Mouse (Mus musculus) left cerebral cortex, postnatal 36 days (tissue): Measurements from ENCODE around the gene Fam171a2. TPM values are rescaled to one million over a fixed set of nuclear protein-coding genes. Genes with fewer than 3 reads are reported as not detected.
"Not testable (repeated sequence)": the region's sequence is repeated elsewhere in the genome, so short reads cannot be mapped to it uniquely, and the experiment has no call there.

Experiments used
- DNase-seq, 2 experiments: peaks; one replicate each; pipeline ENCODE4 v3.0.0; 2021 to 2022; ENCODE audit warnings: low spot score in 2 of 2, mixed read lengths in 1 of 2
- intact Hi-C: fragments of 180-260 bp; cut with DNase I; formaldehyde crosslinking; loops from one replicate; pipeline ENCODE4 v1.15.1; 2025
- total RNA-seq, 2 experiments: library from RNA; stranded (reverse); gene quantifications; 2 replicates each; pipeline ENCODE4 v1.2.3; 2021

Fam171a2 gene
- total RNA-seq, 2 experiments from 2014 or later = 116 to 117 TPM

DNA sequence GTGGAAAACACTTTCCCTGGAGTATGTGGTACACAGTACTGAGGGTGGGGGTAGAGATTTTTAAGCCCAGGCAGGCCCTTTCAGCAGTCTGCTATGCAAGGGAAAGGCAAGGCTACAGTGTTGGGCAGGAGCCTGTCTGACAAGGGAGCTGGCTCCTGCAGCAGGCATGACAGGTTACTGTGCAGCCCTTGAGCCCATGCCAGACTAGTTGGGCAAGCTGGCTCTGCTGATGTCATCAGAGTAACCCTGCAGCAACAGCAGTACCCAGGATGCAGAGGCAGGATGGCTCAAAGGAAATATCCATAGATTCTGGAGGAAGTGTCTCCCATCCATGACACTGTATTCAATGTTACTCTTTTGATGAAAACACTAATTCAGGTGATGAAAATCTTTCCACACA is 28.6 kb downstream of the Fam171a2 start:
- DNase-seq = no peak
- intact Hi-C loops = no loop called here

DNA sequence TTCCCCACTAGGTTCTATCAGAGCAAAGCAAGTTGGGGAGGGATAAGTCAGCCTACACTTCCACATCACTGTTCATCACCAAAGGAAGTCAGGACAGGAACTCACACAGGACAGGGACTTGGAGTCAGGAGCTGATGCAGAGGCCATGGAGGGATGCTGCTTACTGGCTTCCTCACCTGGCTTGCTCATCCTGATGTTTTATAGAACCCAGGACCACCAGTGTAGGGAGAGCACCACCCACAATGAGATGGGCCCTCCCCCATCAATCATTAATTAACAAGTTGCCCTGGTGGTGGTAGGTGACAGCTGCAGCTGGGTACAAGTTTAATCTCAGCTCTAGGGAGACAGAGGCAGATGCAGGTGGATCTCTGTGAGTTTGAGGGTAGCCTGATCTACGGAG is 30.3 kb downstream of the Fam171a2 start:
- no peak for DNase-seq
- intact Hi-C loops = no loop called here

DNA sequence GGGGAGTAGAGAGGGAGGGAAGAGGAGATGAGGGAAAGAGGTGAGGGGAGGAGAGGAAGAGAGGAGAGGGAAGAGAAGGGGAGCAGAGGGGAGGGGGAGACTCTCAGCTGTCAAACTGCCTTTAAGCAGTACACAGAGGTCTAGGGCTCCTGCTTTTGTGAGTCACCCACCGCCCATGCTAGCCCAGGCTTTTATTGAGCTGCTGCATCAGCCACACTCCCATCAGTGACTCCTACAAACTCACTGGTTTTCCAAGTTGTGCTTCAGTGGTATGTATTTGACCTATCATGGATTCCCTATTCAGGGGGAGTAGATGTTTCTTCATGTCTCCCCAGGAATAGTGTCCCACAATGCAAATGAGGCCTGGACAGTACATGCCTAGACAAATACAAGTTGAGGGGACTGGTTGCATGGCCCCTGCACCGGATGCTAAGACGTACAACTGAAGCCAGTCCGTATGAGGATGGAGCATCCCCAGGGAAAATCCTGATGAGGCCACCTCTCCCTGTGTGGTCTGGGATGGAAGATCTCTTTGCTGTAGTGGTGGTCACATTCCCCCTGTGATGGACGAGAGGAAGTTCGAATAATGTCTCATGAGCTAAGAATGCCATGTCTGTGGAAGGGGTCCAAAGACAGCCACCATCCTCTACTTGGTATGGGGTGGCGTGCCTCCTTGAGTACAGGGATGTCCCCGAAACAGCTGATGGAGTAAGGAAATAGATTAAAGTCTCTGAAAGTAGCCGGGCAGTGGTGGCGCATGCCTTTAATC is 32.3 kb downstream of the Fam171a2 start:
- intact Hi-C loops = no loop called here
- DNase-seq = no peak

DNA sequence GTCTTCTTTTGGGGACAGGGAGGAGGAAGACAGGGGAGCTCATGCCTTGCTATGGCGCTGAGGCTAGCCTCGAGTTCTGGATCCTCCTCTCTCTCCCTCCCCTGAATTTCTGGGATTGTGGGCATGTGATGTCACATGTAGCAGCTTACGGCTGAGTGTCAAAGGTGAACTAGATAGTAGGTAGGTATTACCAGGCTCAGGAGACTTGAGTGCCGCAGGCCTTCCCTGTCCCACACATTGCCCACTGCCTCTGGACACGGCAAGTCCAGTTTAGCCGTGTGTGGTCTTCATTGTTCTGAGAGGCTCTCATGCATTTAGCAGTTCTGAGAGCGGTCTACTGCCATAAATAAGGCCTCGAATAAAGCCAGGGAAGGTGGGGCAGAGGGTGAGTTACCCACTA is 34.4 kb downstream of the Fam171a2 start:
- no peak for DNase-seq
- intact Hi-C loops = no loop called here

DNA sequence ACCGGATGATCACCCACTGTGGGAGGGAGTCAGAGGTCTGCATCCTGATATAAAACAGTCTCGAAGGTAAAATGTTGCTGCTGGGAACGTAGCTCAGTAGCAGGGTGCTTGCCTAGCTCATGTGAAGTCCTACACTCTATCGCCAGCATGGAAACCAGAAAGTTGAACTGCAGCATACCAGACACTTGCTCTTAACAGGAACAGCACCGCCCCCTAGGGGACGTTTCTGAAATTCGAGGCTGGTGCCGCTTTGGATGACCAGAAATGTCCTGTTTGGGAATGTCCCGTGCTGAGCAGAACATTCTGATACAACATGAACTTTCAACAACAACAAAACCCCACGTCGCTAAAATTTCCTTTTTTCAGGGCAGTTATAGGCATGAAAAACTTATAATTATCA is 35.8 kb downstream of the Fam171a2 start:
- intact Hi-C loops = no loop called here
- peak; percentile 69 to 84 for DNase-seq

DNA sequence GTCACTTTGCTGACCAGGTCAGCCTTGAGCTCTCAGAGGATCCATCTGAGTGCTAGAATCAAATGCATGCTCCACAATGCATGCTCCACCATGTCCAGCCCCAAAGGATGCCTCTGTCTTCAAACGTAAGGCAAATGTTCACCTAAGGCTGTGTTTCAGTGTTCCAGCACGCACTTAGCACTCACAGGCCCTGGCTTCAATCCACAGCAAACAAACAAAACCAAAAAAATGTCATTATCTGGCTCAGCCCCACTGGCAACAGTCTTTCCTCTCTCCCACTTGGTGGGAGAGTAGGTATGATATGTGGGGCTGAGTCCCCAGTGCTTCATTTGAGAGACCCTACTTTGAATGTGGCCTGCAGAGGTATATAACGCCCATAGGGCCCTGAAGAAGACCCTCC is 36.4 kb downstream of the Fam171a2 start:
- no peak for DNase-seq
- intact Hi-C loops = no loop called here

DNA sequence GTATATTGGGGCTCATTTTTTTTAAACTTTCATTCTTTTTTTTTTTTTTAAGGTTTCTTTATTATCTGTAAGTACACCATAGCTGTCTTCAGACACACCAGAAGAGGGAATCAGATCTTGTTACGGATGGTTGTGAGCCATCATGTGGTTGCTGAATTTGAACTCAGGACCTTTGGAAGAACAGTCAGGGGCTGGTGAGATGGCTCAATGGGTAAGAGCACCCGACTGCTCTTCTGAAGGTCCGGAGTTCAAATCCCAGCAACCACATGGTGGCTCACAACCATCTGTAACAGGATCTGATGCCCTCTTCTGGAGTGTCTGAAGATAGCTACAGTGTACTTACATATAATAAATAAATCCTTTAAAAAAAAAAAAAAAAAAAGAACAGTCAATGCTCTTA is 37.1 kb downstream of the Fam171a2 start:
- DNase-seq, intact Hi-C loops: not testable (repeated sequence)

DNA sequence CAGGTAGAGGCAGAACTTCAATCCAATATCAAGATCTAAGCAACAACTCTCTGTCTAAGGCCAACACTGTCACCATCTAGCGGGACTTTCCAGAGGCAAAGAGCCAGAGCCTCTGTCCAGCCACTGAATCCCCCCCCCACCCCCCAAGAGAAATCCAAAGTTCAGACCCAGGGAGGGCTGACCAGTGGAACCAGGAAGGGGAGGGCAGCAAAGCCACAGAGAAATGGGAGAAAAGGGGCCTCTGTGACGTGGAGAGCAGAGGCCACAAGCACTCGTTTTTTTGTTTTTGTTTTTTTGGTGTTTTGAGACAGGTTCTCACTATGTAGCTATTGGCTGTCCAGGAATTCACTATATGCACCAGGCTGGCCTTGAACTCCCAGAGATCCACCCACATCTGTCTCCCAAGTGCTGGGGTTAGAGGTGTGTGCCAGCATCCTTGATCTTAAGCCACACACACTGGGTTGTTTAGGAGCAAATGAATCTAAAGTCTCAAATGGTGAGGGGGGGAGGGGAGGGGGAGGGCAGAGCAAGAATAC is 37.6 kb downstream of the Fam171a2 start:
- intact Hi-C loops = loop anchor here (5.0 kb wide), 1 partner anchor 113 kb away; the partner anchor contains the start of gene Atxn7l3
- no peak for DNase-seq

DNA sequence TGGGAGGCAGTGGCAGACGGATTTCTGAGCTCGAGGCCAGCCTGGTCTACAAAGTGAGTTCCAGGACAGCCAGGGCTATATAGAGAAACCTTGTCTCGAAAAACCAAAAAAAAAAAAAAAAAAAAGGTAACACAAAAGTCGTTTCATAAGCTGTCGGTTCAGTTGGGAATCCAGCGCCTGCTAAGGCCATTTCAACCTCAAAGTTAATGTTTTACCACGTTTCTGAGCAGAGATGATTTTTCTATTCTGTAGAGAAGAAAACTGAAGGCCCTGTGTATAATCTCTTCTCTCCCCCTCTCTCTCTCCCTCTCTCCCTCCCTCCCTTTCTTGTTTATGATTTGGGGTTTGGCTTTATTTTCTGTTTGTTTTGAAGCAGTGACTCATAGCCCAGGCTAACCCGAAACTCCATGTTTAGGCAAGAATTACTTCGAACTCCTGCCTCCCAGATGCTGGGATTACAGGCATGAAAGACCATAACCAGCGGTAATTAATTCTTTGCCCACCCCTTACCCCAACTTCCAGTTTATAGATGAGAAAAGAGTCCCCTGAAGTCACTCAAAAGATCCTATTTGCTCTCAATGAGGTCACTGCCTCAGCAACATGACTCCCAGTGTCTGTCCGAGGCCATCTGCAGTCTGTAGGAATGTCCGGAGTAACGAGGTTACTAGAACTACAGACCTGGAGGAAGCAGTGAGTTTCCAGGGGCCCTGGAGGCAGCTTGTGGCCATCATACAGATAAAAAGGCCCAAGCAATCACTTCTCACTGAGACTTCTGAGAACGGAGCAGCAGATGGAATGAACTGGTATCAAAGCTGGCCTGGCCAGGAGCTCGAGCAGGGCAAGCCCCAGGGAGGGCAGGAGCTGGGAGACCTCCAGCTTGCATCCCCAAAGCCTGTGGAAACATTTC is 38.3 kb downstream of the Fam171a2 start:
- no peak for DNase-seq
- intact Hi-C loops = loop anchor here (1.0 to 5.0 kb wide), 2 partner anchors 93 to 112 kb away; partner anchors contain the start of gene Atxn7l3

DNA sequence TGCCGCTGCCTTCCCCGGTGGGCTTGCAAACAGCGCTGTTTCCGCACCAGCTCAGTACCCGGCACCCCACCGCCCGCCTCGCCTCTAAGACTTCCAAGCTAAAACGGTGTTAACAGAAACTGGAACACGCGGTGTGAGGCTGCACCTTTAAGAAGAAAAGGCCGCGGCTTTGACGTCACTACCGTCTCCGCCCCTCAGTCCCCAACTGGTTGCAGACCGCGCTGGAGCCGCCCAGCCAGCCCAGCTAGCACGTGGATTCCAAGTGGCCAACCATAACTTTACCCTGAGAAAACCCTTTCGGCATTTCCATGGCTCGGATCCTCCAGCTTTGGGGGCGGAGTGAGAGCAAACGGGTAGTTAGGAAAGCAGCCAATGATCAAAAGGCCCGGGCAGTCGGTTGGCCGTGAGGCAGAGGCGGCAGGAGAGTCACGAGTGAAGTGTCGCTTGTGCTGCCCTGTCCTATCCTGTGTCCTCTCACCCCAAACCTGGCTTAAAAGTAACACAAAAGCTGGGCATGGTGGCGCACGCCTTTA is 39.1 kb downstream of the Fam171a2 start:
- intact Hi-C loops = loop anchor here (1.0 to 5.0 kb wide), 2 partner anchors 92 to 111 kb away; partner anchors contain the start of gene Atxn7l3
- DNase-seq = peak; percentile 96 to 97

DNA sequence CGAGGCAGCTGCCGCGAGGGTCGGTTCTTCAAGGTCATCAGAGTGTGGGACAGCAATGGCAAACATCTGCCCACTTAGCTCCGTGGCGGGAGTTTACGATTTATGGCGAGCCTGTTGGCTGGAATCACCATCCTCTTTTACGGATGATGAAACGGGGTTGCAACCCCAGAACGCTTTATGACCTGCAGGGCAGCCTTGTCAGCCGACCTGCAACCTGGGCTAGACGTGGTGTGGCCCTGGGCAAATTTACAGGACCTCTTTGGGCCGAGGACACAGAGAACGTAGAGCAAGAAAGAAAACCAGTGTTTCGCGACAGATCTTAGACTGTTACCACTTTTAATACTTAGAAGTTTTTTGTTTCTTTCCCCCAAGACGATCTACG is 39.7 kb downstream of the Fam171a2 start, which contains the start of gene Slc25a39:
TSS of gene Slc25a39 (minus strand) at position 113 of the 382 bp plus-strand sequence.
- intact Hi-C loops = loop anchor here (1.0 to 5.0 kb wide), 3 partner anchors 92 to 111 kb away; partner anchors contain the start of gene Atxn7l3
- DNase-seq = no peak

DNA sequence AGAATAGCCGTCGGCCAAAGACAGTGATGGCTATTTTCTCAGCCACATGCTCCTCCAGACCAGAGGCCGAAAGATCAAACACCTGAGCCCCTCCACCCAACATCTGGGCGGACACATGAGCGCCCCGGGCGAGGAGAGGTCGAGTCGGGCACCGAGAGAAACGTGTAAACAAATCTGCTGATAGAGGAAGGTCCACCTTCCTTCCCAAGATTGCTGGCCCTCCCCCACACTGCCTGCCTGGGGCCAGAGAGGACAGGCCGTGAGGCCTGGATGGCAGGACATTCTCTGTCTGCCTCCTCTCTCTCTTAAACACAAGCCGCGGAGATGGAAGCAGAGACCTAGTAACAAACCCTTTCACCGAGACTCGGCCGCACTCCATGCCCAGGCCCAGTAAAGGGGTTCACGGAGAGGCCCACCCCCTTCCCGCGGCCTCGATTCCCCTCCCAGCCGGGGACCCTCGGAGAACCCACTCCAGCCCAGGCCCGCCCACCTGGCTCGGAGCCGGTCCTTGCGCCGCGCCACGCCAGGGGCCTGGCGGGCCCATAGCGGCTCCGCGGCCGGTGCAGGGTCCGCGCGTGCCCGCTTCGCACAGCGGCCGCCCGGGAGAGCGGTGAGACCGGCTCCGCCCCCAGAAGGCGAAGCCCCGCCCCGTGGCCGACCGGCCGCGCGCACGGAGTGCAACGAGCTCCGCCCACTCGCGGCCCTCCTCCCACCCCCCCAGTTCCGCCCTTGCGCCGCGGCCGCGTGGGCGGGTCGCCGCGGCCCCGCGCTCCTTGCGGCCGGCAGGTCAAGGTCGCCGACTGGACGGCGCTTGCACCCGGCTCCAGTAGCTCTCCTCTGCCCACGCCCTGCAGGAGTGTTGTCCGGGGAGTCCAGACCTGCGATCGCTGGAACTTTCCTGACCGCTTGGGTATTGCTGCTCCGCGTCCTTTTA is 40.3 kb downstream of the Fam171a2 start:
- peak; percentile 86 to 92 for DNase-seq
- intact Hi-C loops = loop anchor here (2.0 to 5.0 kb wide), 2 partner anchors 98 to 110 kb away; partner anchors contain the start of gene Atxn7l3

DNA sequence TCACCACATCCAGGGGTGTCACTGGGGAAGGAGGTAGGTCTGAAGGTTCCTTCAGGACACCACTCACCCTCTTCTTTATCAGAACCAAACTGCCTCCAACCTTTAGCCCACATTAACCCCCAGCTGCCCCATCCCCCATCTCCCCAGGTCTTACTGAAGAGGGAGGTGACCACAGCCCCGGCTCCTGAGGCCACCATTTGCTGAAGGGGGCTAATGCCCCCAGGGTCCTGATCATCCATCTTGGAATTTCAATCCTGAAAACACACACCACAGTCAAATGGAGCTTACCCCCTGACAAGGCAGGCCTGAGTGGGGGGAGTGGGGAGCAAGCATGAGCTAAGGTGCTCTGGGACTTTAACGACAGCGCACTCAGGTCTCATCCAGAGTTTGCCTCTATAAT is 41.1 kb downstream of the Fam171a2 start:
- DNase-seq = no peak
- intact Hi-C loops = loop anchor here (2.0 to 5.0 kb wide), 2 partner anchors 98 to 109 kb away; partner anchors contain the start of gene Atxn7l3

DNA sequence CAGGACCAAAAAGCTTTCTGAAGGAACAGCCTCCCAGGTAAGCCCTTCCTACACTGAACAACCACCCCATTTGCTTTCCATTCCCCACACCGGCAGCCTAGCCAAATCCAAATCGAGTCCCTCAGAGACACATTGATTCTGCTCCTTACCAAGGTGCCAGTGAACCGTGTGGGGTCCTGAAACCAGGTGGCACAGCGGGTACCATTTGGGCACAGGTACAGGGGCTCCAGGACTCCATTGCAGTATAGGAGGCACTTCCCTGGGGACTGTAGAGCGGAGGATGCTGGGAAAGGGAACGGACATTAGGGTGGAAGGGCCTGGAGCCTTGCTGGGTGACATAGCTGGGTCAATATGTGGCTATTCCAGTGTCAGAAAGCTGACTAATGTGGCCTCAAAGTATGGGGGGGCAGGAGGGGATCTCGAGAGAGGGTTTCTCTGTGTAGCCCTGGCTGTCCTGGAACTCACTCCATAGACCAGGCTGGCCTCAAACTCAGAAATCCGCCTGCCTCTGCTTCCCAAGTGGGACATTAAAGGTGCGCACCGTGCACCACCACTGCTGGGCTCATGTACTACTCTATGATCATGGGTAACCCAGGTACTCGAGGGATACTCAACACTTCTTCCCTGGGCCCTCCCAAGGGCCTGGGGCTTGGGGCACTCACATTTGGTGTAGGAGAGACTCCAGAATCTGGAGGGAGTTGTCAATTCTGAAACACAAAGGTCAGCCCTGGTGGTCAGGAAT is 41.8 kb downstream of the Fam171a2 start:
- intact Hi-C loops = loop anchor here (2.0 to 5.0 kb wide), 2 partner anchors 97 to 108 kb away; partner anchors contain the start of gene Atxn7l3
- DNase-seq = no peak

DNA sequence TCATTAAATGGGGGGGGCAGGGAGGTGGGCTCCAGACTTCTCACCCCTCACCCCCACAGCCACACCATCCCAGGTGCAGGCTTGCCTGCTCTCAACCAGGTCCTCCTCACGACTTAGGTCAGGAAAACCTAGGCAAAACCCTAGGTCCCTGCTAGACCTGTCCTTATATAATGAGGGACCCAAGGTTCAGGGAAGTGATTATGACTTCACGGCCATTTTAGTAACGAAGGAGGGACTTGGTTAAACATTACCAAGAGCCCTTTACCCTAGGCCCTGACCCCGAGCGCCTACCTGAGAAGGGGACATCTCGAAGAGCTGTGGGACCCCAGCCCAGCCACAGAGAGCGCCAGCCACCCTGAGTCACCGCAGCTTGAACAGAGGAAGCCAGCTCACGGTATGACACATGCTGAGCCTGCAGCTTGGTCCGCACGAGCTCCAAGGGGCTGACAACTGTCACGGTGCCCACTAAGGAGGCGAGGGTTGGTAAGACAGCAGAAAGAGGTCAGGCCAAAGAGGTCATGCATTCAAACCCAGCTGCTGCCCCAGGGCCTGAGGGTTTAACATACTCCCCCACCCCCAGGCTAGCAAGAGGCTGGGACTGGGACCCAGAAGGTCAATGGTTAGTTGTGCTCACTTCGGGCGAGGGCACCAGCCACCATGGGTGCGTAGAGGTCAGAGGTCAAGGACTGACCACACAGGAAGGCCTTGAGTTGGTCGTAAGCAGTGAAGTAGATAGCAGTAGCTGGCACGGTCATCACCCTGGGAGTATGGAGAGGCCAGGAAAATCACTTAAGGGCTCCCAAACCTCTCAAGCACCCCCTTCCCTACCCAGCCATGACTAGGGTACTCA is 43.1 kb downstream of the Fam171a2 start:
- intact Hi-C loops = loop anchor here (5.0 kb wide), 1 partner anchor 107 kb away; the partner anchor contains the start of gene Atxn7l3
- no peak for DNase-seq

DNA sequence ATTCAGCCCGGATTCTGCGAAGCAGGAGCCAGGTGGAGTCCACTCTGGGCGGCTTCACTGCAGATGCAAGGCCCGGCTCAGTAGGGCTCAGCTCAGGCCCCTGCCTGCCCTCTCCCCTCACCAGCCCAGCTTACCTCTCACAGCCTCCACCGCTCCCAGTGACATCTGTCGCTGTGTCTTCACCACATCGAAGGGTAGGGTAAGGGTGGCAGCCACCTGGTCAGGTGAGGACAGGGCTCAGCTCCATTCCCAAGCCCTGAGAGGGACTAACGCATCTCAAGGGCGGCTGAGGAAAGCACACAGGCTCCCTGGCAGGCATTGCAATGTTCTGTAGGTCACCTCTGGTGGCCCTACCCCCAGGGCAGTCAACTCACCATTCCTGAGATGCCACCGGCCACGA is 43.8 kb downstream of the Fam171a2 start:
- intact Hi-C loops = no loop called here
- DNase-seq = no peak
